Comparison of ENCODE assay signal across 18 mouse cellular contexts in the genomic region with DNA sequence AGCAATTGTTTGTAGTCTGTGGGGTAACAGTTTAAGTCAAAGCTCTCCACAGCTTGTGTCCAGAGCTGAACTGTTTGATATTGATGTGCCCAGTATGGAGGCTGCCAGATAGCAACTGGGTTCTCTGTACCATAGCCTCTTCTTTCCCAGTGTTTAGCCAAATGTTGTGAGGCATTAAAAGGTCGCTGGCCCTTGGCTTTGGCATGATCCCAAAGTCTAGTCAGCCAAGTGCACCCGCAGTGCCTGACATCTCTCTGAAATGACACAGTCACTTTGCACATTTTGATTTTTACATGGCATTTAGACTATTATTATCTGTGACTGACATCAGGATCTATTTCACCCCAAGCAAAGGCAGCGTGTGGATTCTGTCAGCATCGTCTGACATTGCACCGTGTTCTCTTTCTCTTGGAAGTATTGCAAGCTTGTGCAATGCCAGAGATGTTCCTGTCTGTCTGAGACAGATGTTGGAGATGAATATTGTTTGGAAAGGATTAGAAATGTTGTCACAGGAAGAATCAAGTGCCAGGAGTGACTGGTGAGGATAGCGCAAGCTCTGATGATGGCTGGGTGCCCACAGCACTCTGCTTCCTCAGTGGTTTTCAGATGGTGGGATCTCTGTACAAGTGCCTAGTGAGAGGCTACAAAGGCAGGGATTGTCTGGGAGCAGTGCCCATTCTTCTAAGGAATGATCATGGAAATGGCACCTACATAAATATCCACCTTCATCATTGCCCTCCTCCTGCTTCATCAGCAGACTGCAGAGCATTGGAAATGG.
DNase-seq lines count a peak whose midpoint lies in the region; ATAC-seq and TF ChIP-seq lines count a peak whose summit lies in the region.
"Had no signal": no experiment of that assay in that cellular context is flagged by ENCODE, and none has a peak within 500 bp of the region (broad histone marks: within the 10 kb centered on the region; RNA-seq: fewer than 3 reads in every experiment).

No protein-coding gene starts in this region.

- no peak for TF ChIP-seq CTCF in liver, adult 2 months (IDR thresholded peaks at IDR 0.05; ENCODE audit: low read depth, low read length)

- no peak overlapping the region for H3K4me2 ChIP-seq in liver, embryonic 11.5 days
- H3K4me2 ChIP-seq: limb, embryonic 13.5 days had no signal

- peak; percentile 51 to 69 for DNase-seq in adrenal gland, adult (ENCODE audit: inconsistent age in 2 of 2, low spot score in 1 of 2)
- DNase-seq in adrenal gland, adult 8-10 months, result no peak
- peak; percentile 85 for DNase-seq in liver, adult 2 months (ENCODE audit: extremely low read depth, low read depth, low spot score)
- DNase-seq in liver, embryonic 11.5 days (ENCODE audit: low spot score), result no peak
- DNase-seq in layer of hippocampus, adult 18-20 months (ENCODE audit: low spot score in 2 of 2), result peak; percentile 2 to 9
- DNase-seq in right cerebral cortex, adult 2 months (ENCODE audit: low spot score in 2 of 2), result peak; percentile 8 to 25
- no peak for DNase-seq in heart, adult 18-20 months
- no peak for DNase-seq in kidney, postnatal 25 days
- DNase-seq: cerebellum, adult 9-11 months; gastrocnemius, postnatal 36 days; kidney, adult 9 months; lung, adult 2 months; midbrain, embryonic 14.5 days; thymus, postnatal 25 days had no signal

- no peak overlapping the region for H3K9ac ChIP-seq in liver, adult 2 months (ENCODE audit: low read depth, low read length)
- H3K9ac ChIP-seq in liver, embryonic 11.5 days (ENCODE audit: low read depth, low read length), result no peak overlapping the region
- H3K9ac ChIP-seq: limb, embryonic 13.5 days had no signal

- WGBS in liver, adult 2 months, result 25% methylated on average over 6 of the region's 6 CpGs
- WGBS in liver, embryonic 11.5 days, result 83% methylated on average over 6 of the region's 6 CpGs

- H3K4me1 ChIP-seq in liver, adult 2 months (ENCODE audit: control insufficient read depth, insufficient read depth, low read length), result peaks cover 10% of the 10 kb centered on the region; the same call in 1 of the 2 replicates
- no peaks in the 10 kb centered on the region for H3K4me1 ChIP-seq in liver, embryonic 11.5 days (replicated peaks; ENCODE audit: control insufficient read depth, insufficient read depth, low read length)
- H3K4me1 ChIP-seq: limb, embryonic 13.5 days had no signal

- TF ChIP-seq POLR2A in liver, adult 2 months (IDR thresholded peaks at IDR 0.05; ENCODE audit: extremely low read depth, insufficient read depth, low read length), result no peak

- H3K27ac ChIP-seq in liver, adult 2 months (replicated peaks; ENCODE audit: insufficient read depth, low read depth, low read length), result no peak overlapping the region
- no peak overlapping the region for H3K27ac ChIP-seq in liver, embryonic 11.5 days (ENCODE audit: low read depth, low read length)
- H3K27ac ChIP-seq: limb, embryonic 13.5 days; stomach, postnatal 0 days had no signal

- H3K4me3 ChIP-seq in liver, adult 2 months (ENCODE audit: insufficient read depth, low read depth, low read length), result no peak overlapping the region
- H3K4me3 ChIP-seq in liver, embryonic 11.5 days (ENCODE audit: low read depth, low read length), result no peak overlapping the region
- H3K4me3 ChIP-seq: limb, embryonic 13.5 days had no signal

- no peaks in the 10 kb centered on the region for H3K36me3 ChIP-seq in liver, adult 2 months (ENCODE audit: control insufficient read depth, insufficient read depth, low read length)
- no peaks in the 10 kb centered on the region for H3K36me3 ChIP-seq in liver, embryonic 11.5 days (ENCODE audit: control insufficient read depth, insufficient read depth, low read length)
- H3K36me3 ChIP-seq: limb, embryonic 13.5 days had no signal

- H3K9me3 ChIP-seq in liver, embryonic 11.5 days (ENCODE audit: control insufficient read depth, low read length), result no peaks in the 10 kb centered on the region

- H3K79me2 ChIP-seq in liver, adult 2 months (ENCODE audit: control insufficient read depth, insufficient read depth, low read length), result no peaks in the 10 kb centered on the region

- no peaks in the 10 kb centered on the region for H3K27me3 ChIP-seq in liver, adult 2 months (ENCODE audit: control insufficient read depth, insufficient read depth, low read length)
- no peaks in the 10 kb centered on the region for H3K27me3 ChIP-seq in liver, embryonic 11.5 days (replicated peaks; ENCODE audit: control insufficient read depth, insufficient read depth, low read length)
- H3K27me3 ChIP-seq: CH12.LX; limb, embryonic 13.5 days had no signal

- no peak for ATAC-seq in liver, embryonic 11.5 days (replicated peaks; ENCODE audit: low FRiP score)
- ATAC-seq: inflammation-experienced regulatory T-cells, adult 6 months had no signal

Comparison
In these comparisons a context has a peak if more than half of its experiments do, and no peak if none do; other contexts are left out.
1. DNase-seq: peak in adrenal gland, adult (2 of 2), liver, adult 2 months (single experiment), layer of hippocampus, adult 18-20 months (2 of 2) and right cerebral cortex, adult 2 months (2 of 2); none in adrenal gland, adult 8-10 months (single experiment), liver, embryonic 11.5 days (single experiment), heart, adult 18-20 months (0 of 2) and kidney, postnatal 25 days (0 of 2).